Mouse (Mus musculus) bone marrow, adult 2 months (tissue): ENCODE results near the gene Tmcc2. TPM values are rescaled to one million over a fixed set of nuclear protein-coding genes. Genes with fewer than 3 reads are reported as not detected.

Experiments
- H3K27ac ChIP-seq: fragments of 200-500 bp; 2 replicates; pipeline ENCODE4 v1.5.1; 2012; ENCODE audit warnings: low read depth, mild to moderate bottlenecking, control low read depth, inconsistent platforms, low read length; ENCODE audit not compliant: control insufficient read depth, poor library complexity, insufficient read depth
- H3K4me1 ChIP-seq: fragments of 200-500 bp; 2 replicates; pipeline ENCODE4 v1.6.1; 2011; ENCODE audit warnings: low read length; ENCODE audit not compliant: control insufficient read depth, insufficient read depth
- H3K4me3 ChIP-seq: fragments of 200-500 bp; replicated peaks from 2 replicates; pipeline ENCODE3; 2011; ENCODE audit warnings: mild to moderate bottlenecking, low read depth, low read length, control low read depth; ENCODE audit not compliant: control insufficient read depth
- CTCF ChIP-seq: fragments of 200-500 bp; IDR thresholded peaks from 2 replicates; pipeline ENCODE4 v1.5.1; 2011; ENCODE audit warnings: low read length, control low read depth; ENCODE audit not compliant: control insufficient read depth, insufficient read depth
- POLR2A ChIP-seq: fragments of 200-500 bp; IDR thresholded peaks from 2 replicates; pipeline ENCODE4 v1.6.1; 2011; ENCODE audit warnings: low read depth, mild to moderate bottlenecking, control low read depth, low read length, borderline replicate concordance; ENCODE audit not compliant: control insufficient read depth
- WGBS: fragments of 180-500 bp; shearing (Covaris S2); methylation state at CpG from one replicate; pipeline ENCODE4 v1.1.7; 2018; 5-methylcytosine and 5-hydroxymethylcytosine counted together
- polyA plus RNA-seq: library from polyadenylated mRNA; stranded (reverse); fragments of >200 nt; gene quantifications from 2 replicates; pipeline ENCODE4 v1.2.4, GENCODE M21; 2011; ENCODE audit warnings: low replicate concordance; ENCODE audit not compliant: missing spikeins, insufficient read depth, insufficient read length

The Tmcc2 gene
- polyA plus RNA-seq, 1 experiment = 316 TPM

GRCm38 (mm10) chr1:132425600-132425999 is 34.5 kb upstream of the Tmcc2 start:
- Histone ChIP-seq H3K4me3 (no peak overlapping the region), H3K4me1 (peaks cover 3% of the 10 kb centered on the region; the same call in 1 of the 2 replicates), H3K27ac (no peak overlapping the region)
- TF ChIP-seq CTCF (no peak), POLR2A (no peak)

GRCm38 (mm10) chr1:132422912-132423696 is 32.0 kb upstream of the Tmcc2 start:
- no peak overlapping the region for H3K27ac ChIP-seq
- 69% methylated on average over 5 of the region's 5 CpGs for WGBS
- no peak overlapping the region for H3K4me3 ChIP-seq
- TF ChIP-seq CTCF = no peak
- TF ChIP-seq POLR2A = no peak
- H3K4me1 ChIP-seq = peaks cover 3% of the 10 kb centered on the region; the same call in 1 of the 2 replicates

GRCm38 (mm10) chr1:132420662-132421061 is 29.6 kb upstream of the Tmcc2 start:
- Histone ChIP-seq H3K27ac (peak overlapping the region; percentile 34; the same call in 1 of the 2 replicates), H3K4me1 (peaks cover 4% of the 10 kb centered on the region; the same call in 1 of the 2 replicates), H3K4me3 (no peak overlapping the region)
- TF ChIP-seq POLR2A (no peak), CTCF (no peak)
- 41% methylated on average over 7 of the region's 7 CpGs for WGBS

GRCm38 (mm10) chr1:132420206-132420605 is 29.1 kb upstream of the Tmcc2 start:
- Histone ChIP-seq H3K27ac (no peak overlapping the region), H3K4me1 (peaks cover 4% of the 10 kb centered on the region; the same call in 1 of the 2 replicates), H3K4me3 (no peak overlapping the region)
- TF ChIP-seq CTCF (no peak), POLR2A (no peak)
- WGBS = 24% methylated on average over 2 of the region's 2 CpGs

GRCm38 (mm10) chr1:132417319-132418251 is 26.5 kb upstream of the Tmcc2 start, which contains the start of gene Dstyk:
Gene Dstyk, plus strand, starts transcription at chr1:132417555.
- peaks cover 7% of the 10 kb centered on the region; the same call in 1 of the 2 replicates for H3K4me1 ChIP-seq
- under 1% methylated on average over 85 of the region's 85 CpGs for WGBS
- H3K4me3 ChIP-seq = peak within 1 kb of the TSS; percentile 85
- H3K27ac ChIP-seq = peak within 1 kb of the TSS; percentile 98
- TF ChIP-seq CTCF (peak; percentile 36), POLR2A (peak; percentile 65; the same call in 1 of the 2 replicates)

GRCm38 (mm10) chr1:132416943-132417290 is 25.8 kb upstream of the Tmcc2 start:
- peak overlapping the region; percentile 59 for H3K4me3 ChIP-seq

GRCm38 (mm10) chr1:132416244-132416942 is 25.3 kb upstream of the Tmcc2 start:
- WGBS = 22% methylated on average over 8 of the region's 8 CpGs
- no peak for TF ChIP-seq CTCF
- TF ChIP-seq POLR2A = no peak
- H3K4me1 ChIP-seq = peaks cover 5% of the 10 kb centered on the region; the same call in 1 of the 2 replicates
- H3K4me3 ChIP-seq = peak overlapping the region; percentile 35
- H3K27ac ChIP-seq = no peak overlapping the region

More at GRCm38 (mm10) chr1:132416943-132417290, 25.8 kb upstream of the Tmcc2 start:
- peak overlapping the region; percentile 98 for H3K27ac ChIP-seq
- WGBS = 0% methylated on average over 6 of the region's 6 CpGs
- TF ChIP-seq POLR2A (no peak), CTCF (no peak)
- peaks cover 5% of the 10 kb centered on the region; the same call in 1 of the 2 replicates for H3K4me1 ChIP-seq

- H3K4me1 ChIP-seq = peaks cover 3% of the 10 kb centered on the region; the same call in 1 of the 2 replicates
- no peak overlapping the region for H3K27ac ChIP-seq
- 33% methylated on average over 3 of the region's 3 CpGs for WGBS
- H3K4me3 ChIP-seq = no peak overlapping the region
- TF ChIP-seq POLR2A = no peak
- no peak for TF ChIP-seq CTCF
Measured at GRCm38 (mm10) chr1:132410657-132411056, 19.6 kb upstream of the Tmcc2 start.
